Mouse (Mus musculus) gastrocnemius, adult 2 months (tissue): ENCODE measurements around the gene Ralgapa2. TPM values are rescaled to one million over a fixed set of nuclear protein-coding genes. Genes with fewer than 3 reads are reported as not detected.
A peak's percentile ranks its signal among the peaks of the same experiment; 100 is the strongest.
"Not testable (repeated sequence)": the region's sequence is repeated elsewhere in the genome, so short reads cannot be mapped to it uniquely, and the experiment has no call there.

ENCODE experiments used
- DNase-seq: peaks from one replicate; pipeline ENCODE4 v3.0.0; 2022
- H3K27ac ChIP-seq: fragments of 200-600 bp; 2 replicates; pipeline ENCODE4 v1.8.1; 2022; ENCODE audit warnings: mild to moderate bottlenecking
- H3K4me3 ChIP-seq: fragments of 200-600 bp; 2 replicates; pipeline ENCODE4 v1.8.1; 2022; ENCODE audit warnings: mild to moderate bottlenecking, moderate library complexity
- CTCF ChIP-seq: fragments of 200-600 bp; IDR thresholded peaks from 2 replicates; pipeline ENCODE4 v1.8.1; 2022; ENCODE audit warnings: antibody characterized with exemption, mild to moderate bottlenecking, moderate library complexity
- intact Hi-C: fragments of 180-260 bp; cut with DNase I; formaldehyde crosslinking; loops from one replicate; pipeline ENCODE4 v1.15.1; 2025
- total RNA-seq, 2 experiments: library from RNA; stranded (reverse); gene quantifications; 2 replicates each; pipeline ENCODE4 v1.2.3; 2021

Ralgapa2 gene
- total RNA-seq, 2 experiments from 2014 or later = 5.8 to 9.6 TPM

DNA sequence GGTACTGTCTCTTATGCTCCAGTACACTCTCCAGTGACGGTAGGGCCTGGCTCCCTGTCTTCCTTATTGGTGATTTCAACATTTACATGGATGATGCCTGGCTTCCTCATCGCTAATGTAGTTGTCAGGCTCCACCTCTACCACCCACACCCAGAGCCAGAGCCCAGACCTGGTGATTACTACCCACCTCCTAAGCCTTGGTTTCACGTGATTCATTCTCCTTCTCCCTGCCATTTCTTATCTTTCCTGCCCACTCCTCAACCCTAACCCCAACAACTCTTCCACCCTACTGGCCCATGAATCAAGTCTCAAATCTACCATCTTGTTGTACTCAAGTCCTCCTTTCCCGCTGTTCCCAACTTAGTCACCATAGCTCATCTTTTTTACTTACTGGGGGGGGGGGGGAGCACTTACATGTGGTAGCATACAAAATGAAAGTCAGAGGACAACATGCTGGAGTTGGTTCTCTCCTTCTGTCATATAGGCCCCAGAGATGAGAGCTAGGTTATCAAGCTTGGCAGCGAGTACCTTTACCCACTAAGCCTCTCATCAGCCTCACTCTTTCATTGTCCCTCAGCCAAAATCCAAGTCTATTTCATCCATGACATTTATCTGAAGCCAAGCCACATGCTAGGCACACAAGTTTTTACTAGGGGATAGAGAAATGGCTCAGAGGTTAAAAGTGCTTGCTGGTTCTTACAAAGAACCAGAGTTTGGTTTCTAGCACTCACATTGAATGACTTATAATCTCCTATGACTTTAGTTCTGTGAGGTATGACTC, 20.1 kb downstream of the Ralgapa2 start:
- H3K4me3 ChIP-seq = no peak overlapping the region
- H3K27ac ChIP-seq = no peak overlapping the region
- intact Hi-C loops = no loop called here
- no peak for DNase-seq
- no peak for TF ChIP-seq CTCF

DNA sequence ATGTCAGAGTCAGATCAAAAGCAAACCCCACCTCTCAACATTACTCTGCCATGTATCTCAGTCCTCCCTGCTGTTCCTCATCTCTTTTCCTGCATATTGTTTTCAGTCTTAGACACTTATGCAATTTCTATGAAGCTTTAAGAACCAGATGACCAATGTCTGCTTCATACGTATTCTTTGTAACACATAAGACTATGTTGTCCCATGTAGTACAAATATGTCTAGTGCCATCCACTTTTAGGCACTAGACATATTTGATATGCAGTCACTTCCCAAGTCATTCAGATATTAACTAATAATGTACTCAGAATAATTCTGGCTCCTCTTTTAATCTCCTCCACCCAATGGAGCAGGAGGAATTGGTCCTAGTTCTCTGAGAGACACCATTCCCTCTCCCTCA, 21.2 kb downstream of the Ralgapa2 start:
- Histone ChIP-seq H3K4me3 (no peak overlapping the region), H3K27ac (no peak overlapping the region)
- intact Hi-C loops = no loop called here
- no peak for TF ChIP-seq CTCF
- no peak for DNase-seq

DNA sequence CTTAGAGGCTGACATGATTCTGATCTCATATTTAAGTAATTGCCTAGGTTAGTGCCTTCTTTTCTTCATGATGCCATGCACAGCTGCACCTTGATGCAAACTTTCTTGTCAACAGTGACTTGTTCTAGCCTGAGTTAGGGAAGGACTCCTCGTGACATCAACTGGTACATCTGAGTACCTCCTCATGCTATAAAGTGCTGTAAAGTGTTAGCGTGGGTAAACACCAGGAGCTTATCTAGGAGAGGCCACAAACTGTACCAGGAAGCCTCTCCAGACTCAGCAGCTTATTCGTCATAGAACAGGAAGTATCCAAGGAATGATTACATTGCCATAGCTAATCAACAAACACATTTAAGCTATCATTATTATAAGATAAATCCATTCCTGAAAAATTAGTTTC, 23.9 kb downstream of the Ralgapa2 start:
- Histone ChIP-seq H3K27ac (no peak overlapping the region), H3K4me3 (no peak overlapping the region)
- no peak for DNase-seq
- no peak for TF ChIP-seq CTCF
- intact Hi-C loops = no loop called here

DNA sequence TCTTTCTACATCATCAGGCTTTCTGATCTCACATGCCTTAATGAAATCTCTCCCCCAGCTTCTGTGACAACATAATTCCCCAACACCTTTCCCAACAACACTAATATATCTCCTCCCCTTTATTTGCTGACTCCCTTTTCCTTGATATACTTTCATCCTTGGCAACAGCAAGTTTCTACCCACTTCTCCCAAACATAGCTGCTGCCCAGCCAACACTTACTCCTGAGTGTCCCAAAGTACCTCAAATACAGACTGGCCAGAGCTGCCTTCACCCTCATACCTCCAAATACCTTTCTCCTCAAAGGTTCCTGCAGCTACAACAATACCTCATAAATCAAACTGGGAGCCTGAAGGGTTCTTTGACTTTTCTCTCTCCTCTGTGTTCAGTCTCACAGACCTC, 29.3 kb downstream of the Ralgapa2 start:
- no peak for DNase-seq
- intact Hi-C loops = no loop called here
- no peak for TF ChIP-seq CTCF
- H3K4me3 ChIP-seq = no peak overlapping the region
- H3K27ac ChIP-seq = no peak overlapping the region

DNA sequence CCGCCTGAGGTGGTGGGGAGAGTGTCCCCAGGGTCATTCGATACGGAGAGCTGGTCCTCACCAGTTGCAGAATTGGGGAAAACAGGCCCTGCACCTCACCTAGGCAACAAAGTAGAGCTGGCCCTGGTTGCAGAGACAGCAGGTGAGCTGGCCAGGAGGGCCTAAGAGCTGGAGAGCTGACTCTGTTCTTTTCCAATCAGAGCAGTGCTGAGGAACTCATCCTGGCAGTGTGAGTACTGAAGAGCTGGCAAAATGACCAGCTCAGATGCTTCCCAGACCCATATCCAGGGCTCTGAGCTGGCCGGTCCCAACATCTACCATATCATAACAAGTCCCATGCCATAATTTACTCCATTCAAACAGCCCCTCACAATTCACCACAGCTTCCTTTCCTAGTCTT, 34.7 kb downstream of the Ralgapa2 start:
- DNase-seq = no peak
- Histone ChIP-seq H3K27ac (no peak overlapping the region), H3K4me3 (no peak overlapping the region)
- no peak for TF ChIP-seq CTCF
- intact Hi-C loops = no loop called here

DNA sequence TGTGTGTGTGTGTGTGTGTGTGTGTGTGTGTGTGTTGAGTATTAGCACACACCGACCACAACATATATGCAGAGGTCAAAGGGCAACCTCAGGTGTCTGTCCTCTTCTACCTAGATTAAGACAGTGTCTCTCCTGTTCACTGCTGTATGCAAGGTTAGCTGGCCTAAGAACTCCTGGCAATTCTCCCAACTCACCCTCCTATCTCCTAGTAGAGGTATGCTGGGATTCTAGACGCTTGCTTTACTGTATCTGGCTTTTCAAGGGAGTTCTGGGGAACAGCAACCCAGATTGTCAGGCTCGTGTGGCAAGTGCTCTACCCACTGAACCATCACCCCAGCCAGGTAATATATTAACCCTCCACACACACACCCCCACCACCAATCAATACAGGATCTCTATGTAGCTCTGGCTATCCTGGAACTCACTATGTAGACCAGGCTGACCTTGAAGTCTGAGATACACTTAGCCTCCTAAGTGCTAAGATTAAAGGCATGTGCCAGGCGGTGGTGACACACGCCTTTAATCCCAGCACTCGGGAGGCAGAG, 35.6 kb downstream of the Ralgapa2 start:
- TF ChIP-seq CTCF = no peak
- intact Hi-C loops = no loop called here
- DNase-seq = no peak
- Histone ChIP-seq H3K27ac (no peak overlapping the region), H3K4me3 (no peak overlapping the region)

DNA sequence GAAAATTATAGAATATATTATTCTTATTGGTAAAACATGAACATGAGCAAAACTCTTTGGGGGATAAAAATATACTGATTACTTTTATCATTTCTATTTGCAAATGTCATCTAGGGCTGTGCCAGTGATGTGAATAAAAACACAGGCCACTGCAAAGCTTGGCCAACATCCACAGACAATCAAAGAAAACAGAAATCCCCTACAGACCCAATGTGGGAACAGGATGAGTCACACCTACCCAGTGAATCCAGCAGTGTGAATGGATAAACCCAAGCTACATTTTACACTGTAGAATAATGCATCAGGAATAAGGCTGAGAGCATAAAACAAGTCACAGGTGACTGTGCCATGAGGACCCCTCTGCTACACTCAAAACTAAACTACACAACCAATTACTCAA, 36.1 kb downstream of the Ralgapa2 start:
- TF ChIP-seq CTCF = no peak
- H3K4me3 ChIP-seq = no peak overlapping the region
- DNase-seq = no peak
- intact Hi-C loops = no loop called here
- no peak overlapping the region for H3K27ac ChIP-seq

DNA sequence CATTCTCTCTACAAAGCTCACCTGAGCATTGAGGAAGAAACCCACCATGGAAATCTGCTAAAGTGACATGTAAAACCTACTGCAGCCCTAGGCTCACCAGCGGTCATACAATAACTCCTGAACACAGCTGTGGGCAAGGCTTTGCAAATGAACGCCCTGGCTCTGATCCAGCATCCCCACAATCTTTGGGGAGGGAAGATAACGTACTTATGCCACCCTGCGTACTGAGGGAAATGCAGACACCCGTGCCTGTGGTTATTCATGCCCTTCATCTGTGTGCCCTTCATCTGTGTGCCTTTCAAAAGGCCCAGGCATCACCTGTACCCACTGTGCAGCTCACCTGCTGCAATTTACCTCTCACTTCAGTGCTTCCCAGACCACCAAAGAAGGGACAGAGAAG, 41.2 kb downstream of the Ralgapa2 start:
- no peak overlapping the region for H3K4me3 ChIP-seq
- TF ChIP-seq CTCF = no peak
- intact Hi-C loops = loop anchor here (1.0 kb wide), 1 partner anchor 142 kb away; no protein-coding TSS in a partner anchor
- H3K27ac ChIP-seq = no peak overlapping the region
- no peak for DNase-seq

DNA sequence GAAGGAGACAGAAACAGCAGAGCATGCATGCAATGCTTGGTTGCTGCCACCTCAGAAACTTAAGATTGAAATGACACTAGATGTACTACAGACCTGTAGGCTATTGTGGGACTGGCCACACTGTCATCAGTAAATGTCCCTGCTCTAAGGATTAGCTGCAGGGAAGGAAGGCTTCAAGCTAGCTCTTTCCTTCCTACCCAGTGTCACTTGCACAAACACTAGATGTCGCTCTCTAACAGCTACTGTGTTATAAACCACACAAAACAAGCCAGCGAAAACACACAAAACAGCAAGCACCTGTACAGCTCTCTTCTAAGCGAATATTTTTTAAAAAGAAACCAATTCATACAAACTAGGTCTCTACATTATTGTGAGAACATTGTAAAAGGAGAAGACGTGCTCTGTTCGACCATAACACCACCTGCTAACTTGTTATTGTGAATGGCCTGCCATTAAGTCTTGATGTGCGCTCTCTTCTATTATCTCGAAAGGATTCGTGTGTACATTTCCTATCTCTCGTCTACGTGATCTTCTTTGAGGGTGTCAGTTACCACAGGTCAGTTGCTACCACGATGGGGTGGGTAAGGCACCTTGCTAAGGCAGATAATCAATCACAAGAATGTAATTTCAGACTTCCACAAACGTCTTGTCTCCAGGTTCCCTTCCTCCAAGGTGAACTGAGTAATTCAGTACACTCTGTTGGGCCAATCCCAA, 42.3 kb downstream of the Ralgapa2 start:
- Histone ChIP-seq H3K4me3 (no peak overlapping the region), H3K27ac (no peak overlapping the region)
- DNase-seq = no peak
- intact Hi-C loops = loop anchor here (1.0 kb wide), 1 partner anchor 143 kb away; no protein-coding TSS in a partner anchor
- TF ChIP-seq CTCF = peak; percentile 86

DNA sequence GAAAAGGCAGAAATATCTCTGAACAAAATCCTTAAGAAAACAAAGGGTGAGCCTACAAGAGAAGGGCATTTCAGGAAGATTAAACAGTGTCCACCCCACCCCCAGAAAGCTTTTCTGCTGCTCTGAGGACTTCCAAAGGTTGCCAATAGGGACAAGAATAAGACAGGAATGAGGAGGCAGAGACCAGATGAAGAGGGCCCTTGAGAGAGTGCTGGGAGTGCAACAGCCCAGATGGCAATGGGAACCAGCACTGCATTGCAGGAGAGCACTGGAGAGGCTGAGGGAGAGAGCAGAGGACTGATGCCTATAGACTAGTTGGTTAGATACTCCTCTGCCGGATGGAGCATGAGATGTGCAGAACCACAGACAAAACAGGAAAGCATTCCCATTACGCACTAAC, 43.2 kb downstream of the Ralgapa2 start:
- Histone ChIP-seq H3K4me3 (no peak overlapping the region), H3K27ac (no peak overlapping the region)
- intact Hi-C loops = no loop called here
- no peak for TF ChIP-seq CTCF
- DNase-seq = no peak

DNA sequence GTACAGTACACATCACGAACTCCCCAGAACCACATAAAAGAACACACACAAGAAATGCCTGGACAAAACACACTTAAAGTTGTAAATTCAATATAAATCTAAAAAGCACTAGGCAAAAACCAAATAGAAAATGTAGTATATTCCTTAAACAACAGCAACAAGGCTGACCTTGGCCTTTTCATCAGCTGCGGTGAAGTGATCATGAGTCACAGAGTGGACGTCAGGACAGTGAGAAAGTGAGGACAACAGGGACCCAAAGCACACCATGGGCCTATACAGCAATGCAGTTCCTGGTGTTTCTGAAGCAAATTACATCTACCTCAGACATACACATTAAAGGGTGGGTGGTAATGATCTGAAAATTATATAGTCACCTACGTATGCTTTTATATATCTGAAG, 44.1 kb downstream of the Ralgapa2 start:
- no peak for TF ChIP-seq CTCF
- H3K4me3 ChIP-seq = no peak overlapping the region
- no peak for DNase-seq
- intact Hi-C loops = no loop called here
- H3K27ac ChIP-seq = no peak overlapping the region

DNA sequence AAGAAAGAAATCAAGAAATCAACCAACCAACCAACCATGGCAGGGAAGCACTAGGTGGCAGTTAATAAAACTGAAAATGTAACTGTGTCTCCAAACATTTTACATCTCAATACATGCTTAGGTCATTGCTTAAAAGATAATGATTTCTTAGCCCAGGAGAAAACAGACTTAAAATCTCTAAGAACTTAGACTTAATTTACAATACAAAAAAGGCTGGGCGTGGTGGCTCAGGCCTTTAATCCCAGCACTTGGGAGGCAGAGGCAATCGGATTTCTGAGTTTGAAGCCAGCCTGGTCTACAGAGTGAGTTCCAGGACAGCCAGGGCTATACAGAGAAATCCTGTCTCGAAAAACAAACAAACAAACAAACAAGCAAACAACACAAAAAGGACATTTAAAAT, 45.3 kb downstream of the Ralgapa2 start:
- intact Hi-C loops, H3K27ac ChIP-seq, H3K4me3 ChIP-seq, DNase-seq: not testable (repeated sequence)

DNA sequence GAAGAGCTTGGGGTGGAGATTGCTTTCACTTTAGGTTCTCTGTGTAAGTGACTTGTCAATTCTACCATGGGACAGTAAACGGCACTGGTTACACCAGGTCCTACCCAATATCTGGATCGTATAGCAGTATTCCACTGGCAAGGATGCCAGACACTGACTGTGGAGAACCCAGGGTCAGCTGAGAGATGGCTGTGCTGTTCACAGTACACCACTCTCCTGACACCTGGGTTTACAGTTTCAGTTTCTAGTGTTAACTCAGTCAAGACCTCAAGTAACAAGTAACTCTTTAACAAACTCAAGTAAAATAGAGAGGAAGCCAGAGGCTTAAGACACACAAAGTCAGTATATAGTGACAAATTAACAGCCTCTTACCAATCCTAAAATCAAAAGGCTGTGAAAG, 54.6 kb downstream of the Ralgapa2 start:
- Histone ChIP-seq H3K27ac (no peak overlapping the region), H3K4me3 (no peak overlapping the region)
- TF ChIP-seq CTCF = no peak
- DNase-seq = no peak
- intact Hi-C loops = no loop called here
